Mouse (Mus musculus) ovary, postnatal 10 days (tissue): ENCODE measurements at regions not wholly inside any gene's neighbourhood (a gene's known extent, or its start where the extent isn't known, plus 50 kb on each side); places are given as distances from the start of the nearest gene placed in this dataset.
A peak's percentile ranks its signal among the peaks of the same experiment; 100 is the strongest.

Experiments
- DNase-seq: peaks from one replicate; pipeline ENCODE4 v3.0.0; 2022; ENCODE audit warnings: low spot score

DNA sequence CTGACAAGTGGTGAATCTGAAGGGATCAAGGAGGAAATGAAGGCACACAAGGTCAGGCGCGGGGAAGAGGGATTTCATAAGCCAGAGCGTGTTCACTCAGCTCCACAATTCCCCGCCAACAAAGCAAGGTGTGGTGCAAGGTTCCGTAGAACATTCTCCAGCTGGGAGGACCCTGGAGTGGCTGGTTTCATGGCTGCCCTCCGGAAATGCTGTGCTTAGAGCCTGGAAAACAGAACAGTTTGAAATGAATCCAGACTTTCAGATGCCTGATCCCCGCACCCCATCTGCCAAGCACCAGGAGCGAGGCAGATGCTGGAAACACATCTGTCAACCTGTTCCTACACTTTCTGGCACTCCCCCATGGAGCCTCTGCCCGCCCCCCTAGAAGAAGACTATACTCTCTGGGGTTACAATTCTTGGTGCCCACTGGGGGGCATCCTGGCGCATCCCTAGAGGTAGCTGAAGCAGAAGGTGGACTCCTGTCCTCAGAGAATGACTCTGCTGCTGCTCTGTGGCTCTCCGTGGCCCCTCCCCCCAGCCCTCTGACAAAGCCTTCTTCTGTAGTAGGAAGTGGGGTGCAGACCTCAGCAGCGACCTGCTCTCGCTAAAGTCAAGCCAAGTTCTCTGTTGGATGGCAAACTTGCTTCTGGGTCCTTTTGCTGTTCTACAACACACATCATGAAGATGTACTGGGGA is 54.5 kb upstream of the Mafb start:
- no peak for DNase-seq

DNA sequence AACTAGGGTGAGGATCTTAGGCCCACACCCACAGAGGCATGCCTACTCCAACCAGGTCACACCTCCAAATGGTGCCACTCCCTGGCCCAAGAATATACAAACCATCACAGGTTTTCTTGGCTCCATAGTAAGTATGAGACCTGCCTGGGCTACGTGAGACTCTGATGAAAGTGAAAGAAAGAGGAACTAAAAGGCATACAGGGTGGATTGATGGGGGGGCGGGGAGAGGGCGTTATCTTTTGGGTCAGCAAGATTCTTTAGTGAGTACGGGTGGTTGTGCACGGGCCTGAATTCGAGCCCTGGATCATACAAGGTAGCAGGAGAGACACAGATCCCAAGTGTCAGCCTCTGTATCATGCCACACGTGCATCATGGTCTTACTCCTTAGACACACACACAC is 57.6 kb upstream of the Mafb start:
- no peak for DNase-seq

DNA sequence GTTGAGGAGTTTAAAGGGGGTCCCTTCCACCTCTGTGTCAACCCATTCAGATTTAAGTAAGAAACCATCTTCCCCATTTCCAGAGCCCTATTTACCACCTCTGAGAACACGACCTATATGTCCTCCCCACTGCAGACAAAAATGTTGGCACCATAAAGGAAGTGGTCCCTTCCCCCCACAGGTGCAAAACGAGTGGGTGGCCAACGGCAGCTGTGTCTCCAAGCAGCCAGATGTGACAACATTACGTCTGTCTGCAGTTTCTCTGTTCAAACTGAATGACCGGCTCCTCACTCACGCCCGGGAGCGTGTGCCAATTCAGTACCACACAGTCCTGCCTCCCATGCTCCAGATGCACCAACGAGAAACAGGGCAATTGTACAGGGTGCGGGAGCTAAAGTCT is 60.6 kb upstream of the Mafb start:
- DNase-seq = no peak

DNA sequence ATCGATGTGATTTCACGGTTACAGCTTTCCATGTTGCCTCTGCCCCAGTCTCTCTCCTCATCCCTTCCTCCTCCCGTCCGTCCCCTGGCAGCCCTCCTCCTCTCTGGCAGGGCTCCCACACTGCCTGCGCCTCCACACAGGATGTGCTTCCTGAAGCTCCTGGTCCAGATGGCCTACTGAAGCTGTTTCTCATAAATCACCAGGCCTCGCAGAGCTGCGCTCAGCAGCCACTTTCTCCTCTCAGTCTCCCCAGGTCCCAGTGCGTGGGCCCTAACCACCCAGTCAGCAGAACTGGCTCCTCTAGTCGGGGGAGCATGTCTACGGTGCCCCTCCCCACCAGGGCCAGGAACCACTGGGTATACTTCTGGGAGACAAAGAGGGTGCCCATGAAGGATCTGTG is 66.4 kb upstream of the Mafb start:
- peak; percentile 44 for DNase-seq

DNA sequence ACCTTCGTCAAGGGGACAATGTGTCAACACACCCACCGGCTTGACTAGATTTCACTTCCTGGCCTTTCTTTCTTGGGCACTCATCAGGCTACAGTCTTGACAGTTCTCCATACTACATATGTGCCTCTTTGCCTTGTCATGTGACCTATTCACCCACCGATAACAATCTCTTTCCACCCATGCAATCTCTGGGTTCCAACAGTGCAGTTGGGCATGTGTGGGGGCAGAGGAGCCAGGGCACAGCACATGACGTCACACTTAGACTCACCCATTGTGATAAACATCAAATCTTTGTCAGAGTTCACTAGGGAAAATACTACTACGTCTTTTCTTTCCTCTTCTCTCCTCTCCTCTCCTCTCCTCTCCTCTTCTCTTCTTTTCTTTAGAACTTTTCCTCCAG is 67.8 kb upstream of the Mafb start:
- DNase-seq = no peak

DNA sequence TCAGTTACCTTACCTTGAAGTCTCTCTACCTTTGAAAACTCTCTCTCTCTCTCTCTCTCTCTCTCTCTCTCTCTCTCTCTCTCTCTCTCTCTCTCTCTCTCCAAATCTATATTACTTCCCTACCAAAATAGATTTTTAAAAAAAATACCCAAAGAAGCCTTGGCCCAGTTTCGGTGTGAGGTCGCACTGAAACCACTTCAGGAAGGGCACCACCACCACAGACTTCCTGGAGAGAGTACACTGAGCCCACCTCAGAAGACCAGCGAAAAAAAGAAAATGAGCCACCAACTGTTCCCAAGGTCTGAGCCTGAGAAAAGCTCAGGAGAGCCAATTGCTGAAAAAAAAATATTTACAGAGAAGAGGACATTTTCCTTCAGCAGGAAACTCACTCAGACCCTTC is 68.8 kb upstream of the Mafb start:
- DNase-seq = no peak

DNA sequence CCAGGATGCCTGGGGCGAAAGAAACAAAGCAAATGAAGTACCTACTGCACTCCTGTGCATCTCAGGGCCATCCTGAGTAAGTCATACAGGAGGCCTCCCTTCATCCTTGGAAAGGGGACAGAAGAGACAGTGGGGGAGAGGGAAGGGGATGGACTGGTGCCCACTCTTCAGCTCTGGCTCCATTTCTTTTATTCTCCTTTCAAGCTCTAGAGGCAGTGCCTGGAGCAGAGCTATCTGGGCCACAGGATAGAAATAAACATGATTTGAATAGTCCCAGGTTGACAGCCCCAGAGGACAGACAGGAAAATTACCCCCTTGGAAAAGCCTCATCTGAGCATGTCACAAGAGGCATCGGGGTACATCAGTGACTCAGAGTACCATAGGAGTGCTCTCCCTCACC is 72.2 kb upstream of the Mafb start:
- no peak for DNase-seq

DNA sequence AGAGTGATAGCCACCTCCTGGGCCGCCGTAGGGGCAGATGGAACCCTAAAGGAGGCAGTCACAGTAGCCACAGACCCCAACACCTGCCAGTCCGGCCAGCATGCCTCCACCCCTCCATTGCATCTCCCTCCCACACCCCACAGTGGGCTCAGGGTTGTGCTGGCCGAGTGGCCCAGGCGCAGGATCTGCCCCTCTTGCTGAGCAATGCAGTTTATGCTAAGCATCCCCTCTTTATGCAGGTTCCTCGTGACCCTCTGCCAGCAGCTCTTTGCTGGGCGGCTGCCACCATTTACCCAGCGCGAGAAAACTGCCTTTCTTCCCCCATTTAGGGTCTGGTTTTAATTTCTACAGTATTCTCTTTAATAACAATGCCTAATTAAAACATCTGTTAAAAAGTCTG is 73.4 kb upstream of the Mafb start:
- no peak for DNase-seq

DNA sequence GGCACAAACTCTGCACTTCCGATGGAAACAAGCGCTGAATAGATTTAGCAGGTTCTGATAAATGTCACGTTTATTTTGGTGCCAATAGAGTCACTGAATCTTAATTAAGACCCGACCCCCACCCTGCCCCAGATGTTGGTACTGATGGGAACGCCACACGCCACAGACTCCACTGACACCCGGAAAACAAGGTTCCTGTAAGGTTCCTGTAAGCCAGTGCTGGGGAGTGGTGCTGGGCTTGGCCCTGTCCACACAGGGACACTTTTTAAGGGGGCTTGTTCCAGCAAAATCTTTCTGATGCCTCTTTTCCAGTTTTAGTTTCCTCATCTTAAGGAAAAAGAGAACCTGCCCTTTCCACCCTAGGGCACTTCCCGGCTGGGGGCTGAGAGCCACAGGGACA is 84.2 kb upstream of the Mafb start:
- no peak for DNase-seq

DNA sequence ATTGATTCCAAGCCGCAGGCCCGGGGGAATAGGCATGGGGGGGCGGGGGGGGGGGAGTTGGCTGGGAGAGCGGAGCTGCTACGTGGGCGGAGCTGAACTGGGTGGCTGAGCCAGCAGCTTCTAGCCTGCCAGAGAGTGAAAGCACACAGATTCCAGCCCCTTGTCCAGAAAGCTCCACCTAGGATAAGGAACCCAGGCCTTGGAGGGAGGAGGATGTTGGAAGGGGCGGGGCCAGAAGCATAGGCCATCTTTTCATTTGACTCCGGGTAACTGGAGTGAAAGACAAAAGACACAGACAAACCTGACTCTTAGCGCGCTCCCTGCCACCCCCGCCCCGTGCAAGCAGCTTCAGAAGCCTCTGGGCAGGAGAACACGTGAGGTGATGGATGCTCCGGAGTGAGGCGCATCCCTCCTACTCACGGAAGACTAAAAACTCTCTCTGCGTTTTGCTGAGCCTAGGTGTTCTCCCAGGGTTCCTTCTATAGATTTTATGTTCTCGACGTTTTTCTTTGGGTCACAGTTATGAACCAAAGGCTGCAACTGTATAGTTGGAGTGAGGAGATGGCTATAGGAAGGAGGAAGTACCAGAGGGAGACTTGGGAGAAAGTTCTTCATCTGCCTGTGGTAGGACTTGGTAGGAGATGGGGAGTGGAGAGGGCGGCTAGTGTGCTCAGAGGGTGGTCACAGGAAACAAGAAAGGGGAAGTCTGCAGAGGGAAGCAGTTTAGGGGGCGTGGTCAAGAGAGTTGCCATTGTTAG is 84.8 kb upstream of the Mafb start:
- peak; percentile 25 for DNase-seq

DNA sequence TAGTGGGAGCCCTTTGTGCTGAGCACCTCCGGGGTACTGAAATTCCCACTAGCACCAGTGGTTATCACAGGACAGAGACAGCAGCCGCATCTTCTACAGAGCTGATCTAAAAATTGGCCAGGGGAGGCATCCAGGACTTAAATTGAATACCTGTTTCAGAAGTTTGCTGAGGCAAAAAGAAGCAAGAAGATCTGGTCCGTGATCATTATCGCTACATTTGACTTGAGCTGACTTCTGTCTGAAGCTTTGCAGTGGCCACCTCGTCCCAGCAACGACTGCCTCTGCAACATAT is 85.3 kb upstream of the Mafb start:
- DNase-seq = no peak

DNA sequence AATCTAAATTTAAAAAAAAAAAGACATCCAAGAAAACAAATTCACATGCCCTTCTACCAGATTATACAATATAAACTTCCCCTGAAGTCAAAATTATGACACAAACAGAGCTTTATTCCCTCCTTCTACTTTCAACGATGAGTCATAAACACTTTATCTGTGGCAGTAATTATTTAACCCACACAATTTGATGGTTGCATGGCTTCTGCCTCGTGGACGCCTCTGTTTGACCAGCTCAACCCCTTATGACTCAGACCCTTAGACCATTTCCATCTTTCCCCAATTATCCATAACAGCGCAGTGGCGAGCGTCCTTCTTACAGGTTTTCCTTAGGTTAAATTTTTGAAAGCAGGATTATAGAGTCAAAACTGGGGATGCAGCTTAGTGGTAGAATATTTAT is 85.9 kb upstream of the Mafb start:
- DNase-seq = no peak

DNA sequence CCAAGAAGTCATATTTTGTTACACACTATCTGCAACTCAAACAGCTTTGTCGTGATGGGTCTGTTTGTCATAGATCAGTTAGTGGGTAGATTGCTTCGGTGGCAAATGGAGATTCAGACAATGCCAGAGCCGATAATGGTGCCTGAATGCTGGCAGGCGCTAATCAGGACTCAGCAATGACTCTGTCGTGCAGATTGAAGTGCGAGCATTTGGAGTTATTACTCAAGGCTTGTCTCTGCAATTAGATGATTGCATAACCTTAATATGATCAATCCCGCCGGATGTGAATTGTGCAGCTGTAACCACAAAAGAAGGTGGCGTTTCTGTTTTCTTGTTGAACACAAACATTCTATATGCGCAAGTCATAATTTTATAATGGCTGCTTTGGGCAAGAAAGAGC is 88.8 kb upstream of the Mafb start:
- DNase-seq = no peak

DNA sequence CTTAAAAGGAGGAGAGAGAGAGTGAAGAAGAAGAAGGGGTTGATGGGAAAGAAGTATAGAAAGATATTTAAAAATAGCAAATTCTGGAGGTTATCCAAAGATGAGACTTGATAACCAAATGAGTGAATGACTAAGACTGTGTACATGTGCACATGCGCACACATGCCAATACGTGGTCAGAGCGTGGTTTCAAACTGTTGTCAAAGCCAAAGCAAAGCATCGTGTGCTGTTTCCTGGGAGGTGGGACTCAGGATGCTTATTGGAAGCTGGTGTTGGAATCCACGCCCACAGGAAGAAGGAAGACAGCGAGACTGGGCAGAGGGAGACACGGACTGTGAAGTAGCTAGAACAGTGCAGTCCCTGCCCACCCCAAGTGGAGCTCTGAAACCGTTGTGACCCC is 89.8 kb upstream of the Mafb start:
- no peak for DNase-seq

DNA sequence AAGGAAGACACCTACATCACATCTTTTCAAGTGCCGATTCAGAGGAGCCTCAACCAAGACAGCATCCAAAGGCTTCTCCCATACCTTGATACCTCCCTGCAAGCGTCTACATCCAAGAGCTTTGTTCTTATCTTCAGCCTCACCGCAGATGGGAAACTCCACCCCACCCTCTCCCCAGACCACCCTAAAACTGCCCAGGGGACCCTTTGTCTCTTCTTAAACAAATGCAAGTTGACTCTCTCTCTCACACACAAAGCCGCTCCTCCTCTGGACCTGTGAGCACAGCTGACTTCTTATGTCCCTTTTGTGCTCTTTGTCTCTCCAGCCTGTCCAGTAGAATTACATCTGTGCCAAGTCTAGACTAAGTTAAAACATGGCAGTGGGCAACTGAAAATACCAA is 104.7 kb upstream of the Mafb start:
- DNase-seq = no peak

DNA sequence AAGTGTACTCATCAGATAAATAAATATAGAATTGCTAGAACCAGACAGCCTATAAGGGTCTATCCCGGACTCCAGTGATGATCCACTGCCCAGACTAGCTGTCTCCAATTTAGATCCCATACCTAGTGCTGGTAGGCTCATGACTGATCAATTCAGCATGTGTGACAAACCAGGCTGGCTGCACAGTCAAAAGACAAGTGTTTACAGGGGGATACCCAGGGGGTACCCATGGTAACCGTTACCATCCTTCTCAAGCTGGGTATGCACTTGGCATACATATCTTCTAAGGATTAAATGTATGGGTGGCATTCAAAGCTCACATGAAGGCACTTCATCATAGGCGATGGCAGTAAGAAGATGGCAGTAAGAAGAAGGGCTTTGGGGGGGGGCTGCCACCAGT is 109.3 kb upstream of the Mafb start:
- DNase-seq = no peak

DNA sequence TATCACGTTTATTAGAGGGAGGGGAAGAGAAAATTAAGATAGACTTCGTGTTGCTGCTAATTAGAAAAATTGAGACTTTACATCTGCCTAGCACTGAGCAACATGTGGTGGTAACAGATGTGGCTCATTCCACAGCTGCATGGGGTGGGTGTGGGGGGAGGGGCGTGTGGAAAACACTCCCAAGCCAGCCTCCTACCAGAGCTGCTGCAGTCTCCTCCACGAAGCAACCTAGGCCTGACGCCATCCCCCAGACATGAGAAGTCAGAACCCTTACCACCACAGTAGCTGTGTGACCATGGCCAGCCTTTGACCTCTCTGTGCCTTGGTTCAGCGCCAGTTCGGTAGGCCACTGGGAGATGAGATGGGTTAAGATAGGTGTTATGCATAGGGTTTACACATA is 112.4 kb upstream of the Mafb start:
- DNase-seq = no peak

DNA sequence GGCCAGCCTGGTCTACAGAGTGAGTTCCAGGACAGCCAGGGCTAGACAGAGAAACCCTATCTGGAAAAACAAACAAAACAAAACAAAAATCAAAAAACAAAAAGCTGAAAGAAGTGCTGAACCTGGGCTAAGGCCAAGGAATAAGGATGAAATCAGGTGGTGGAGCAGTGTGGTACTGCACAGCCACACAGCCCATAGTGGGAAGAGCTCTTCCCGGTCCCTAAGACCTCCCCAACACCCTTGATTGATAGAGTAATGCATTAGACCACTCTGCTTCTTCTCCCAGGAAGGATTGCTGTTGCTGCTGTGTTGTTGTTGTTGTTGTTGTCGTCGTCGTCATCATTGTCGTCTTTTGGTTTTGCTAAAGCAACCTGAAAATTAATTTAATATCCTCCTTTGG is 118.2 kb upstream of the Mafb start:
- no peak for DNase-seq

DNA sequence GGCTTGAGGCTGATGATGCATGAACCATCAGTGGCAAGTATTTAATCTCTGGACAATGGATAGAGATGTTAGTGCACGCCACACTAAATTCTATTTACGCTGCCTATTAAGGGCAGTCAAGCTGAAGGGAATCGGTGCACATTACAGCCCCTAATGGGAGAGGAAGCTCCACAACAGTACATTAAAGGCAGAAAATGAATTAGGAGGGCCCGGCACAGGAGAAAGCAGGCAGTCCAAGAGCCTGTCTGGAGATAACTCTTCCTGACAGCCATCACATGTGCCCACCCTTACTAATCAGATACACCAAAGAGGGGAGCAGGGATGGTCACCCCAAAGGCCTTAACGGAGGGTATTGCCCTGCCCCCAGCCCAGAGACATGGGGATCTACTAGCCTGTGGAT is 118.7 kb upstream of the Mafb start:
- DNase-seq = no peak

DNA sequence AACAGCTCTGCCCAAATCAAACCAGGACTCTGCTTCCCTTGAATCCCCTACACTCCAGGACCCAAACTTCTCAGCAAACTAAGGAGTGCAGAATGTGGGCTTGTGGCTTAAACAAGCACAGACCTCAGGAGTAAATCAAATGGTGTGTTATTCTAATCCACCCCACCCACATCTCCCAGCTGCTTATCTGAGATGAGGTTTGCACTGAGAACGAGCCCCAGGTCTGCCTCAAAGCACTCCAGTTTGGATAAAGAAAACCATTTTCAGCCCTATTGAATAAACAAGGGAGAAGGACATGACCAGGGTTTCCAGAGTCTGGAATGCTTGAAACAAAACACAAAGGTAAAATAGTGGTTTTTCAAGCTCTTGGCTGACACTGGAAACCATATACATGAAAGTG is 132.9 kb upstream of the Mafb start:
- DNase-seq = no peak

DNA sequence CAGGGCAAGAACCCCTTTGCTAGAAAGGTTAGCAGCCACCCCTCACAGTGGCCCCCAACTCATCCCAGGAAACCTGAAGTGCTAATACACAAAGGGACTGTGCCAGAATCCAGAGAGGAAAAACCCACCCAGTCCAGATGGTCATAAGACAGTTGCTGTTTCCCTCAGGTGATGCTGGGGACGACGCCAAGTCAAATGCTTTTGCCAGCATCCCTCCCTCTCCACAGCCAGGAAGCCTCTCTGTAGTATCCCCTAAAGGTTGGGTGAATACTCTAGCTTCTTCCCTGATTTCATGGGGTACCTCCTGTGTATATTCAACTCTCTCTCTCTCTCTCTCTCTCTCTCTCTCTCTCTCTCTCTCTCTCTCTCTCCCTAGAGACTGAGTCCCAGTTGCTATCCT is 136.0 kb upstream of the Mafb start:
- no peak for DNase-seq

DNA sequence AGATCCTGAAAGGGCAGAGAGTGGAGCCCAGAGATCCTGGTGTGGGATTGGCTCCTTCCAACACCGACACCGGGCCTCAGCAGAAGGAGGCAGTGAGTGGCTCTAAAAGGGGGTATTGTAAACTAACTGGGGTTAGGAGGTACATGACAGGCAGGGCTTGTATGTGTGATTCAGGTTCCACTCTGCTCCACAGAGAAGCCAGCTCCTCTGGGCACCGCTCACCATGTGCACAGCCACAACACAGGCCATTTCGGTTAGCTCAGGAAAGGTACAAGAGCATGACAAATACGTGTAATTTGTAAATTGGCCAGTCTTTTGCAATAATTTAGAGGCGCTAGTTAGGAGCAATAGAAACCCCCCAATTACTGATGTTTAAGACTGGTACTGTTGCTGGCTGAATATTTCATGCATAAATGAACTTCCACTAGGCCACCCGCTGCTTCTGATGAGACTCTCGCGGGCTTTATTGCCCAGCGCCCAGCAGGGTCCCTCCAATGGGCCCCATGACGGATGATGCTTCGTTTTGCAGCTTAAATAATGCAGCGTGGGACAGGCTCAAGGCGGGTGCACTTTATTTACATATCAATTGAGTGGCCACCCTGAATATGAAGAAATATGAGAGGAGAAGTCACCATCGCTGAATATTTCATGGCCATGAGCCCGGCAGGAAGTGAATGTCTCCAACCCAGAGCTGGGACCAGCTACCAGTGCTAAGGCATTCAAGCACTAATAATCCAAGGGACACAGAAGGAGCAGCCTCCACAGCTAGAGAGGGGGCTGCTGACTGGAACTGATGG is 136.9 kb upstream of the Mafb start:
- DNase-seq = no peak

DNA sequence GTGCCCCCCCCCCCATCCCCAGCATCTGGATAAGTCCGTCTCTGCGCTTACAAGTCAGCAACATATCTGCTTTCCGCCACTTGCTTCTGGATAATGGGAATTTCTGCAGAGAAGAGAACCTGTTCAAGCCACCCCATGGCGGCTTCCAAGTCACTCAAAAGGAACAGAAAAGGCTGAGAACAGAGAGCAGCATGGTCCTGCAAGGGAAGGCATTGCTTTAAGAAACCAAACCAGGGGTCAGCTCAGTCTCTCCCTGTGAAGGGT is 137.5 kb upstream of the Mafb start:
- no peak for DNase-seq

DNA sequence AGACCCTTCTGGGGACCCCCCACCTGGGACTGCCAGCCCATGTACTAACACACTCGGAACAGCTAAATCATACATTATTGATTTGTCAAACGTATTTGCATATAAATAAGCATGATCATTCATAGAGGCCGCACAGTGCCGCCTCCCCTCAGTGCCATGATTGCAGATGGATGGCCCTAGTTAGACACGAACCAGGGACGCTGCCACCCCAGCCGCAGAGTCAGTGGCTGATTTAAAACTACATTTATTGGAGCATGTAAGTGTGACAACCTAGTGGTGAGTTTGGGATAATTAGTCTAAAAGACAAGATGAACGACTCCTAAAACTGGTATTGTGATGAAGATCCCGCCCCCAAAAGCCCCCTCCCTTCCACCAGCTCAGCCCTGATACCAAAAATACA is 138.3 kb upstream of the Top1 start:
- DNase-seq = no peak
